Mouse (Mus musculus) E14TG2a.4 (cell line): ENCODE results near the gene Poglut1.

Source experiments
- CTCF ChIP-seq: conservative IDR thresholded peaks from 2 replicates; pipeline ENCODE4 v1.5.1; 2014; ENCODE audit warnings: low read length
- NANOG ChIP-seq: IDR thresholded peaks from 2 replicates; pipeline ENCODE4 v1.6.1; 2014; ENCODE audit warnings: borderline replicate concordance, low read length, mixed read lengths

DNA sequence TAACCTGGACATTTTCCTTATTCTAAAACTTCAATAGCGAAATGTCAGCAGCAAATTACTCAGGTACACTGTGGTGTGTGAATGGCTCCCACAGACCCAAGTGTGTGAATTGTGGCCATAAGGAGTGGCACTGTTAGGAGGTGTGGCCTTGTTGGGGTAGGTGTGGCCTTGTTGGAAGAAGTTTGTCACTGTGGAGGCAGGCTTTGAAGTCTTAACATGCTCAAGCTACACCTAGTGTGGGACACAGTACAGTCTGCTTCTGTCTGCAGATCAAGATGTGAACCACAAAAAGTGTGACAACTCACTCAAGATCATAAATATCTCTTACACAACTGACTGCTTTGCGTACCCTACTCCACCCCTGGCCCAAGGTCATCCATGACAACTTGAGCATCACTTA is 39.2 kb downstream of the Poglut1 start:
- TF ChIP-seq CTCF (no peak), NANOG (no peak)
